Mouse (Mus musculus): ENCODE measurements at regions not wholly inside any gene's neighbourhood (a gene's known extent, or its start where the extent isn't known, plus 50 kb on each side); places are given as distances from the start of the nearest gene placed in this dataset.

DNA sequence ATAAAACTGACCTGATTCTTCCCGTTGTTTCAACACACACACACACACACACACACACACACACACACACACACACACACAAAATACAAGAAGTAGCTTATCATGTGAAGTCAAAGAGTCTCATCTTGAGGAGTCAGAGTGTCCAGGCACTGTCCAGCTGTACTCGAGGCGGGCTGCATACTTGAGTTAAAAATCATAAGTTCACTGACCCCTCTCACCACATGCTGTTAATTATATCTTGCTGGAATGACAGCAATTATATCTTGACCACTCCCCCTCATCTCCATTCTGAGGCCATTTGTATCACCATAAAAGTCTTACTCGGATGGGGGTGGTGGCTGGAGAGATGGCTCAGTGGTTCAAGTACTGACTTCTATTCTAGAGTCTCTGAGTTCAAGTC, 58.5 kb upstream of the P3h2 start:
- no peak for DNase-seq

DNA sequence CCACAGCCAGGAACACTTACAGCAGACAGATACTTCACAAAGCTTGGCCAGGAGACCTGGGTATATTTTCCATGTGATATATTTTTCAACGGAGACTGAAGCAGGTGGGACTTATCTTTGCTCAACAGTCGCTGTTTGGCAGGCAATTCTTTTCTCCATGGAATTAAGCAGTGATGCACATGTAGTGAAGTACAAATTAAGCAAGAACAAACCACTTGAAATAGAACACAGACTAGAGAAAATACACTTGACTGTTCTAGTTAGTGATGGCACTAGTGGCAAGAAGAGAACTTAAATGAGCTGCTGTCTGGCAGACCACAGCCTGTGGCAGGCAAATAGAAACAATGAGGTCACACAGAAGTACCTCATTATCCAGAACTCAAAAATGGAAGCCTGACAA, 57.8 kb upstream of the P3h2 start:
- DNase-seq = no peak

DNA sequence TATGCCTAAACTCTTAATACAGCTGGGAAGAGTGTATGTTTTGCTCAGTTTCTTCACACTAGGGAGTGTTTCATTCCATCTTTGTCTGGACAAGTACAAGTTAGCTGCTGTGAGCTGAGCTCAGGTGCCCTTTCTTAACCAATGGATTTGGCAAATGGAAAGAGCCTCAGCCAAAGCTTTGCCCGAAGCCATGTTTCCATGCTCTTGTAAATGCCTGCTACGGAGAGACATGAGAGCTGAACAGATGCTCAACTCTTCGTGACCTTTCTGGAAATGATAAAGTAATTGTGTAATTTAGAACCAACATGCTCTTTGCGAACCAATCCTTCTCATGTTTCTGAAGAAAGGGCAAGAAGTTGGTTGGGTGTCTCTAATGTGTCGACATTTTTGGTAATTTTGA, 52.0 kb upstream of the P3h2 start:
- no peak for DNase-seq

All from cerebellum, adult 9-11 months (tissue).